Mouse (Mus musculus) liver, embryonic 11.5 days (tissue): ENCODE data around the gene Stab1. TPM values are rescaled to one million over a fixed set of nuclear protein-coding genes. Genes with fewer than 3 reads are reported as not detected.

Source experiments
- ATAC-seq: fragments of 200-750 bp; cut with Nextera tagmentation; replicated peaks from 2 replicates; pipeline ENCODE4 v1.8.0; 2017; ENCODE audit warnings: moderate number of reproducible peaks, mild to moderate bottlenecking, moderate TSS enrichment, moderate library complexity; ENCODE audit not compliant: low FRiP score
- DNase-seq: peaks from one replicate; pipeline ENCODE4 v3.0.0-alpha.2; 2017; ENCODE audit warnings: low spot score
- H3K27ac ChIP-seq: fragments of 300-500 bp; sonication (generic); 2 replicates; pipeline ENCODE4 v1.5.1; 2014; ENCODE audit warnings: mild to moderate bottlenecking, low read depth, low read length, control low read depth
- H3K27me3 ChIP-seq: fragments of 300-500 bp; sonication (generic); replicated peaks from 2 replicates; pipeline ENCODE4 v1.6.1; 2014; ENCODE audit warnings: low read length, mixed read lengths; ENCODE audit not compliant: control insufficient read depth, insufficient read depth
- H3K36me3 ChIP-seq: fragments of 300-500 bp; sonication (generic); 2 replicates; pipeline ENCODE4 v1.6.1; 2014; ENCODE audit warnings: mild to moderate bottlenecking, low read length, moderate library complexity, mixed read lengths; ENCODE audit not compliant: control insufficient read depth, insufficient read depth
- H3K4me1 ChIP-seq: fragments of 300-500 bp; sonication (generic); replicated peaks from 2 replicates; pipeline ENCODE4 v1.6.1; 2014; ENCODE audit warnings: low read length, mixed read lengths; ENCODE audit not compliant: control insufficient read depth, insufficient read depth
- H3K4me2 ChIP-seq: fragments of 300-500 bp; sonication (generic); 2 replicates; pipeline ENCODE4 v1.6.1; 2014; ENCODE audit warnings: mild to moderate bottlenecking, control low read depth, moderate library complexity
- H3K4me3 ChIP-seq: fragments of 300-500 bp; sonication (generic); 2 replicates; pipeline ENCODE4 v1.5.1; 2014; ENCODE audit warnings: low read depth, low read length, control low read depth
- H3K9ac ChIP-seq: fragments of 300-500 bp; sonication (generic); 2 replicates; pipeline ENCODE4 v1.6.1; 2014; ENCODE audit warnings: low read depth, low read length, control low read depth
- H3K9me3 ChIP-seq: fragments of 300-500 bp; sonication (generic); 2 replicates; pipeline ENCODE4 v1.6.1; 2016; ENCODE audit warnings: low read length, inconsistent platforms, mixed read lengths; ENCODE audit not compliant: control insufficient read depth
- WGBS: fragments of 180-500 bp; shearing (Covaris S2); extraction: QIAGEN DNeasy Blood & Tissue Kit; methylation state at CpG from one replicate; pipeline ENCODE4 v1.1.7; 2014; 5-methylcytosine and 5-hydroxymethylcytosine counted together
- polyA plus RNA-seq: library from polyadenylated mRNA; unstranded; fragments of >200 nt; fragmentation: Nextera tagmentation; extraction: Ambion mirVana; gene quantifications from 2 replicates; pipeline ENCODE4 v1.2.1, GENCODE M21; 2014

Gene Stab1
- polyA plus RNA-seq, 1 experiment from 2014 or later: 39.9 TPM

DNA sequence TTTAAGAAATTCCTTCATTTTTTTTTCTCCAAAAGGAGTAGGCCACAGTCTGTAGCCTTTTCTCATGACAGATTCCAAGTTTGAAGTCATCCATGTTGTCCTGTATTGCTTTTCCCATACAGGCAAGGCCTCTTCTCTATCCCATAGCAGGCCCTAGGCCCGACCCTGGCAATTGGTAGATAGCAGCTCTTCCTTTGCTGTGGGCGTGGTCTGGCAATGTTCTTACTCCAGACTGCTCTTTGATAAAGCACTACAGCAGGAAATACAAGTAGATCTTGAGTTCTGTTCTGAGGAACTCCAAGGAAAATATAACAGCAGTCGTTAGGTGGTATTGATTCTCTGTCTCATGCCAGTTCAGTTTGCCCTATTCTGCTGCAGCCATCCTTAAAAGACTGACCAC is 57.8 kb downstream of the Stab1 start:
- Histone ChIP-seq H3K27me3 (no peaks in the 10 kb centered on the region), H3K27ac (no peak overlapping the region), H3K36me3 (peaks cover 16% of the 10 kb centered on the region), H3K9ac (no peak overlapping the region), H3K4me3 (no peak overlapping the region), H3K4me2 (no peak overlapping the region), H3K4me1 (peaks cover 4% of the 10 kb centered on the region), H3K9me3 (no peaks in the 10 kb centered on the region)
- ATAC-seq: peak; percentile 92
- 49% methylated on average over 3 of the region's 3 CpGs for WGBS
- no peak for DNase-seq

DNA sequence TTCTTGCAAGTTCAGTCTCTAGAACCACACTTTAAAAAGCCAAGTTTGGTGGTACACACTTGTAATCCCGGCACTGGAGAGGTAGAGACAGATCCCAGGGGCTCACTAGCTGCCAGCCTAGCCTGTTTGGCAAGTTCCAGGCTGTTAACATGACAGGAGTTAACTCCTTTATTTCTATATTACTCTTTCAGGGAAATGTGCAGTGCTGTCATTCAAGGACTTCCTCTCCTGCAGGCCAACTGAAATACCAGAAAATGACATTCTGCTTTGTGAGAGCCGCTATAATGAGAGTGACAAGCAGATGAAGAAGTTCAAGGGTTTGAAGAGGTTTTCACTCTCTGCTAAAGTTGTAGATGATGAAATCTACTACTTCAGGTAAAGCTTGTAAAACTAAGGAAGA is 63.3 kb downstream of the Stab1 start:
- no peak for DNase-seq
- no peaks in the 10 kb centered on the region for H3K27me3 ChIP-seq
- 90% methylated on average over 2 of the region's 2 CpGs for WGBS
- no peaks in the 10 kb centered on the region for H3K9me3 ChIP-seq
- no peak overlapping the region for H3K27ac ChIP-seq
- no peak overlapping the region for H3K9ac ChIP-seq
- ATAC-seq: no peak
- H3K4me1 ChIP-seq: peaks cover under 1% of the 10 kb centered on the region
- no peak overlapping the region for H3K4me2 ChIP-seq
- no peak overlapping the region for H3K4me3 ChIP-seq
- H3K36me3 ChIP-seq: peaks cover 16% of the 10 kb centered on the region

DNA sequence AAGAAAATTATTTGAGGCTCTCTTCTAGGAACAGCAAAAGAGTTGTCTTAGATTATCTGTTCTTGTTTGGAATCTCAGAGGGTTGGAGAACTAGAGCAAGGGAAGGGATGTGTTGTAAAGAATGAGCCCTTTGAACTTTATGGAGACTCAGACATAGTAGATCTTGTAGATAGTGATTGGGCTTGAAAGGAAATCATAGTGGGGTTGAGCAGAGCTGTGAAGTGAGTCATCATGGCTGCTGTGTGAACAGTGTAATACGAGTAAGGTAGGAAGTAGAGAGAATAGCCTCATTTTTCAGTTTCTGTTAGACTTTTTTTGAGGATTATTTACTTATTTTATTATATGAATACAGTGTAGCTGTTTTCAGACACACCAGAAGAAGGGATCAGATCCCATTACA is 78.5 kb downstream of the Stab1 start:
- Histone ChIP-seq H3K4me1 (no peaks in the 10 kb centered on the region), H3K4me2 (no peak overlapping the region), H3K4me3 (no peak overlapping the region), H3K9ac (no peak overlapping the region), H3K36me3 (peaks cover 19% of the 10 kb centered on the region), H3K27ac (no peak overlapping the region), H3K27me3 (no peaks in the 10 kb centered on the region), H3K9me3 (no peaks in the 10 kb centered on the region)
- DNase-seq (no peak), ATAC-seq (no peak)
- WGBS: 88% methylated on average over 1 of the region's 1 CpGs

Other genes starting within 250 kb of the Stab1 start
- gene Itih3, start 244.9 kb downstream of the Stab1 start, polyA plus RNA-seq: 57.8 and 64.8 TPM in 2 replicates
- gene Itih1, start 225.4 kb downstream of the Stab1 start, polyA plus RNA-seq: 16.3 and 17.4 TPM in 2 replicates
- 13.2 and 14.3 TPM in 2 replicates for gene Nek4, start 217.3 kb downstream of the Stab1 start, polyA plus RNA-seq
- gene Glt8d1, start 167.2 kb downstream of the Stab1 start, polyA plus RNA-seq: 33.7 and 41.6 TPM in 2 replicates
- gene Spcs1, start 167.0 kb downstream of the Stab1 start, polyA plus RNA-seq: 309 and 326 TPM in 2 replicates
- gene Pbrm1, start 149.5 kb downstream of the Stab1 start, polyA plus RNA-seq: 72.8 and 73.0 TPM in 2 replicates
- 265 and 268 TPM in 2 replicates for gene Gnl3, start 149.5 kb downstream of the Stab1 start, polyA plus RNA-seq
- 90.3 and 107 TPM in 2 replicates for gene Smim4, start 39.7 kb downstream of the Stab1 start, polyA plus RNA-seq
- gene Nt5dc2, start 37.6 kb downstream of the Stab1 start, polyA plus RNA-seq: 401 and 406 TPM in 2 replicates
- 17.6 and 39.0 TPM in 2 replicates for gene Tnnc1, start 39.7 kb upstream of the Stab1 start, polyA plus RNA-seq
- gene Nisch, start 48.3 kb upstream of the Stab1 start, polyA plus RNA-seq: 228 and 245 TPM in 2 replicates
- 0.10 TPM in 1 of 2 replicates, not detected in the other for gene Sema3g, start 49.2 kb upstream of the Stab1 start, polyA plus RNA-seq
- 14.9 and 15.0 TPM in 2 replicates for gene Phf7, start 82.7 kb upstream of the Stab1 start, polyA plus RNA-seq
- gene Bap1, start 82.8 kb upstream of the Stab1 start, polyA plus RNA-seq: 77.2 and 84.4 TPM in 2 replicates
- gene Dnah1, start 155.3 kb upstream of the Stab1 start, polyA plus RNA-seq: 1.7 and 1.9 TPM in 2 replicates
- gene Capn7, start 168.0 kb upstream of the Stab1 start, polyA plus RNA-seq: 34.4 and 39.0 TPM in 2 replicates